Mouse (Mus musculus) natural killer cell, adult 2 months (primary cell): ENCODE data around the gene Rfc2.

Source experiments
- DNase-seq, 2 experiments: peaks; one replicate each; pipeline ENCODE4 v3.0.0; 2022; ENCODE audit warnings: low spot score in 2 of 2

The Rfc2 gene

GRCm38 (mm10) chr5:134647394-134647793, 66.2 kb downstream of the Rfc2 start:
- no peak for DNase-seq

DNA sequence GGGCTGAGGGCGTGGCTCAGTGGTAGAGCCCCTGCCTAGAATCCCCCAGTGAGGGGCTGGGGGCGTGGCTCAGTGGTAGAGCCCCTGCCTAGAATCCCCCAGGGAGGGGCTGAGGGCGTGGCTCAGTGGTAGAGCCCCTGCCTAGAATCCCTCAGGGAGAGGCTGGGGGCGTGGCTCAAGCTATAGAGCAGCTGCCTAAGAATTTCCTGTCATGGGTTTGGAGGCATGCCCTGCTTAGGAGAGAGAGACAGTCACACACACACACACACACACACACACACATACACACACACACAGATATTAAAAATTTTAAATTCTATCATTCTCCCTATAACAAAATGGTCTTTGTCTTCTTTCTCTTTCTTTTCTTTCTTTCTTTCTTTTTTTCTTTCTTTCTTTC, 67.8 kb downstream of the Rfc2 start:
- peak in 1 of 2 experiments; percentile 35 for DNase-seq

- peak; percentile 54 to 66 for DNase-seq
Measured at GRCm38 (mm10) chr5:134650926-134651325, 69.8 kb downstream of the Rfc2 start.
